Mouse (Mus musculus) embryonic facial prominence, embryonic 12.5 days (tissue): ENCODE results near the gene Fam172a. TPM values are rescaled to one million over a fixed set of nuclear protein-coding genes. Genes with fewer than 3 reads are reported as not detected.

Experiments used
- ATAC-seq: fragments of 200-750 bp; cut with Nextera tagmentation; 2 replicates; pipeline ENCODE4 v1.8.0; 2017; ENCODE audit not compliant: insufficient number of reproducible peaks, insufficient read depth, low FRiP score, low TSS enrichment
- H3K27ac ChIP-seq: fragments of 300-500 bp; sonication (generic); 2 replicates; pipeline ENCODE4 v1.5.1; 2016; ENCODE audit warnings: mild to moderate bottlenecking
- H3K27me3 ChIP-seq: fragments of 300-500 bp; sonication (generic); 2 replicates; pipeline ENCODE4 v1.6.1; 2016; ENCODE audit warnings: mild to moderate bottlenecking, moderate library complexity
- H3K36me3 ChIP-seq: fragments of 300-500 bp; sonication (generic); 2 replicates; pipeline ENCODE4 v1.6.1; 2016; ENCODE audit warnings: mild to moderate bottlenecking
- H3K4me1 ChIP-seq: fragments of 300-500 bp; sonication (generic); 2 replicates; pipeline ENCODE4 v1.6.1; 2016
- H3K4me2 ChIP-seq: fragments of 300-500 bp; sonication (generic); replicated peaks from 2 replicates; pipeline ENCODE4 v1.6.1; 2016; ENCODE audit warnings: mild to moderate bottlenecking, moderate library complexity
- H3K4me3 ChIP-seq: fragments of 300-500 bp; sonication (generic); 2 replicates; pipeline ENCODE4 v1.5.1; 2016; ENCODE audit warnings: mild to moderate bottlenecking
- H3K9ac ChIP-seq: fragments of 300-500 bp; sonication (generic); 2 replicates; pipeline ENCODE4 v1.6.1; 2016; ENCODE audit warnings: mild to moderate bottlenecking, moderate library complexity
- H3K9me3 ChIP-seq: fragments of 300-500 bp; sonication (generic); 2 replicates; pipeline ENCODE4 v1.6.1; 2016; ENCODE audit warnings: mild to moderate bottlenecking, moderate library complexity
- WGBS: fragments of 180-500 bp; shearing (Covaris S2); methylation state at CpG from one replicate; pipeline ENCODE4 v1.1.7; 2016; 5-methylcytosine and 5-hydroxymethylcytosine counted together
- polyA plus RNA-seq: library from polyadenylated mRNA; unstranded; fragments of >200 nt; fragmentation: Nextera tagmentation; extraction: Ambion mirVana; gene quantifications from 2 replicates; pipeline ENCODE4 v1.2.1, GENCODE M21; 2016

Gene Fam172a
- polyA plus RNA-seq, 1 experiment from 2014 or later: 35.9 TPM

GRCm38 (mm10) chr13:78212111-78212510 is 510.3 kb downstream of the Fam172a start:
- whole genome bisulfite sequencing: 36% methylated on average over 15 of the region's 15 CpGs
- no peak overlapping the region for H3K4me3 ChIP-seq
- H3K27me3 ChIP-seq: peaks cover 12% of the 10 kb centered on the region
- no peak overlapping the region for H3K9ac ChIP-seq
- 0 out of 2 replicates have a peak overlapping the region, but pooled peaks have one; percentile 7 for H3K27ac ChIP-seq
- H3K4me2 ChIP-seq: no peak overlapping the region
- no peaks in the 10 kb centered on the region for H3K9me3 ChIP-seq
- H3K4me1 ChIP-seq: peaks cover 32% of the 10 kb centered on the region
- no peak for ATAC-seq
- H3K36me3 ChIP-seq: no peaks in the 10 kb centered on the region

GRCm38 (mm10) chr13:78213155-78213554 is 511.3 kb downstream of the Fam172a start:
- Histone ChIP-seq H3K36me3 (no peaks in the 10 kb centered on the region), H3K9me3 (no peaks in the 10 kb centered on the region), H3K4me1 (peaks cover 32% of the 10 kb centered on the region), H3K4me2 (no peak overlapping the region), H3K9ac (no peak overlapping the region), H3K27me3 (peaks cover 12% of the 10 kb centered on the region), H3K4me3 (no peak overlapping the region), H3K27ac (no peak overlapping the region)
- 15% methylated on average over 2 of the region's 2 CpGs for WGBS
- no peak for ATAC-seq

GRCm38 (mm10) chr13:78215223-78215622 is 513.4 kb downstream of the Fam172a start:
- no peak overlapping the region for H3K9ac ChIP-seq
- H3K27ac ChIP-seq: no peak overlapping the region
- no peak overlapping the region for H3K4me3 ChIP-seq
- no peak for ATAC-seq
- no peaks in the 10 kb centered on the region for H3K36me3 ChIP-seq
- no peaks in the 10 kb centered on the region for H3K9me3 ChIP-seq
- H3K27me3 ChIP-seq: peaks cover 12% of the 10 kb centered on the region
- 44% methylated on average over 2 of the region's 2 CpGs for WGBS
- H3K4me1 ChIP-seq: peaks cover 25% of the 10 kb centered on the region
- H3K4me2 ChIP-seq: no peak overlapping the region
